Mouse (Mus musculus) left cerebral cortex, adult 18-20 months (tissue): ENCODE data around the gene Susd6. TPM values are rescaled to one million over a fixed set of nuclear protein-coding genes. Genes with fewer than 3 reads are reported as not detected.
A peak's percentile ranks its signal among the peaks of the same experiment; 100 is the strongest.

ENCODE experiments used
- DNase-seq, 2 experiments: peaks; one replicate each; pipeline ENCODE4 v3.0.0; 2021 to 2022; ENCODE audit warnings: low spot score in 2 of 2, mixed read lengths in 1 of 2
- total RNA-seq, 2 experiments: library from RNA; stranded (reverse); gene quantifications; 2 replicates each; pipeline ENCODE4 v1.2.3; 2021

The Susd6 gene
- total RNA-seq, 2 experiments from 2014 or later: 34.8 to 35.7 TPM

- no peak for DNase-seq
Observed at GRCm38 (mm10) chr12:80834156-80834900, 44.0 kb downstream of the Susd6 start.

GRCm38 (mm10) chr12:80834901-80835570 is 44.7 kb downstream of the Susd6 start:
- no peak for DNase-seq

GRCm38 (mm10) chr12:80837614-80838013 is 47.3 kb downstream of the Susd6 start:
- DNase-seq: no peak

GRCm38 (mm10) chr12:80838271-80838670 is 48.0 kb downstream of the Susd6 start:
- no peak for DNase-seq

- DNase-seq: no peak
Observed at GRCm38 (mm10) chr12:80838787-80839186, 48.5 kb downstream of the Susd6 start.

- no peak for DNase-seq
Observed at GRCm38 (mm10) chr12:80839631-80840030, 49.3 kb downstream of the Susd6 start.

- no peak for DNase-seq
Observed at GRCm38 (mm10) chr12:80841618-80842017, 51.3 kb downstream of the Susd6 start.

- no peak for DNase-seq
Observed at GRCm38 (mm10) chr12:80842609-80843008, 52.3 kb downstream of the Susd6 start.

- DNase-seq: no peak
Observed at GRCm38 (mm10) chr12:80843236-80843635, 52.9 kb downstream of the Susd6 start.

GRCm38 (mm10) chr12:80843651-80844444 is 53.5 kb downstream of the Susd6 start:
- no peak for DNase-seq

- DNase-seq: no peak
Observed at GRCm38 (mm10) chr12:80845901-80846300, 55.6 kb downstream of the Susd6 start.

GRCm38 (mm10) chr12:80846861-80847268 is 56.6 kb downstream of the Susd6 start:
- no peak for DNase-seq

GRCm38 (mm10) chr12:80852001-80852400 is 61.7 kb downstream of the Susd6 start:
- DNase-seq: no peak

- DNase-seq: no peak
Observed at GRCm38 (mm10) chr12:80853737-80854136, 63.4 kb downstream of the Susd6 start.

GRCm38 (mm10) chr12:80854671-80855070 is 64.4 kb downstream of the Susd6 start:
- DNase-seq: no peak

- DNase-seq: no peak
Observed at GRCm38 (mm10) chr12:80855100-80855499, 64.8 kb downstream of the Susd6 start.

- DNase-seq: no peak
Observed at GRCm38 (mm10) chr12:80855581-80855980, 65.3 kb downstream of the Susd6 start.

GRCm38 (mm10) chr12:80857636-80858293 is 67.5 kb downstream of the Susd6 start:
- DNase-seq: no peak

GRCm38 (mm10) chr12:80858307-80858706 is 68.0 kb downstream of the Susd6 start:
- DNase-seq: no peak

- DNase-seq: peak; percentile 39 to 44
Observed at GRCm38 (mm10) chr12:80861916-80862315, 71.6 kb downstream of the Susd6 start.

GRCm38 (mm10) chr12:80863370-80863769 is 73.1 kb downstream of the Susd6 start:
- no peak for DNase-seq
